Mouse (Mus musculus): ENCODE measurements around the gene Hoxb6. TPM values are rescaled to one million over a fixed set of nuclear protein-coding genes. Genes with fewer than 3 reads are reported as not detected.
A peak's percentile ranks its signal among the peaks of the same experiment; 100 is the strongest.

Hoxb6 gene
- polyA plus RNA-seq, 1 experiment from 2014 or later = 0.30 TPM

- Histone ChIP-seq H3K4me1 (0 out of 2 replicates have a peak, but pooled peaks cover 7% of the 10 kb centered on the region), H3K9me3 (replicated peaks) (no peaks in the 10 kb centered on the region), H3K4me2 (peak overlapping the region; percentile 26), H3K36me3 (no peaks in the 10 kb centered on the region), H3K9ac (no peak overlapping the region), H3K4me3 (no peak overlapping the region), H3K27ac (no peak overlapping the region), H3K27me3 (replicated peaks) (peaks cover 100% of the 10 kb centered on the region)
- no peak for ATAC-seq
- 2% methylated on average over 35 of the region's 35 CpGs for WGBS (ENCODE audit: insufficient replicate concordance)
Observed at GRCm38 (mm10) chr11:96300354-96301063, 8.2 kb downstream of the Hoxb6 start.

- H3K9ac ChIP-seq = no peak overlapping the region
- no peak overlapping the region for H3K4me2 ChIP-seq
- 20% methylated on average over 10 of the region's 10 CpGs for WGBS (ENCODE audit: insufficient replicate concordance)
Observed at GRCm38 (mm10) chr11:96301064-96301431, 8.8 kb downstream of the Hoxb6 start.

GRCm38 (mm10) chr11:96301837-96302236 lies 9.6 kb downstream of the Hoxb6 start:
- H3K4me1 ChIP-seq = 0 out of 2 replicates have a peak, but pooled peaks cover 7% of the 10 kb centered on the region
- no peak for ATAC-seq
- H3K4me2 ChIP-seq = no peak overlapping the region
- 17% methylated on average over 15 of the region's 15 CpGs for WGBS (ENCODE audit: insufficient replicate concordance)
- H3K27ac ChIP-seq = no peak overlapping the region
- peaks cover 100% of the 10 kb centered on the region for H3K27me3 ChIP-seq (replicated peaks)
- no peaks in the 10 kb centered on the region for H3K9me3 ChIP-seq (replicated peaks)
- no peak overlapping the region for H3K9ac ChIP-seq
- H3K4me3 ChIP-seq = no peak overlapping the region
- H3K36me3 ChIP-seq = no peaks in the 10 kb centered on the region

More at GRCm38 (mm10) chr11:96301064-96301431, 8.8 kb downstream of the Hoxb6 start:
- no peaks in the 10 kb centered on the region for H3K9me3 ChIP-seq (replicated peaks)
- no peak for ATAC-seq
- H3K27ac ChIP-seq = no peak overlapping the region
- H3K4me3 ChIP-seq = no peak overlapping the region
- peaks cover 100% of the 10 kb centered on the region for H3K27me3 ChIP-seq (replicated peaks)
- 0 out of 2 replicates have a peak, but pooled peaks cover 7% of the 10 kb centered on the region for H3K4me1 ChIP-seq
- H3K36me3 ChIP-seq = no peaks in the 10 kb centered on the region

GRCm38 (mm10) chr11:96302381-96303150 lies 10.3 kb downstream of the Hoxb6 start:
- Histone ChIP-seq H3K9ac (no peak overlapping the region), H3K27me3 (replicated peaks) (peaks cover 100% of the 10 kb centered on the region), H3K27ac (no peak overlapping the region), H3K4me3 (no peak overlapping the region), H3K36me3 (no peaks in the 10 kb centered on the region), H3K4me2 (no peak overlapping the region), H3K4me1 (0 out of 2 replicates have a peak, but pooled peaks cover 7% of the 10 kb centered on the region), H3K9me3 (replicated peaks) (no peaks in the 10 kb centered on the region)
- 29% methylated on average over 23 of the region's 23 CpGs for WGBS (ENCODE audit: insufficient replicate concordance)
- ATAC-seq = no peak

GRCm38 (mm10) chr11:96303151-96304099 lies 11.1 kb downstream of the Hoxb6 start, which contains the start of gene Hoxb5:
Hoxb5 (plus strand) TSS chr11:96303336.
- 0 out of 2 replicates have a peak, but pooled peaks cover 7% of the 10 kb centered on the region for H3K4me1 ChIP-seq
- no peaks in the 10 kb centered on the region for H3K36me3 ChIP-seq
- peak within 1 kb of the TSS; percentile 58 for H3K4me2 ChIP-seq
- WGBS (ENCODE audit: insufficient replicate concordance) = under 1% methylated on average over 69 of the region's 69 CpGs
- ATAC-seq = no peak
- peak within 1 kb of the TSS; percentile 52; the same call in 1 of the 2 replicates for H3K9ac ChIP-seq
- H3K4me3 ChIP-seq = peak within 1 kb of the TSS; percentile 34
- H3K27ac ChIP-seq = 0 out of 2 replicates have a peak within 1 kb of the TSS, but pooled peaks have one; percentile 25
- peaks cover 100% of the 10 kb centered on the region for H3K27me3 ChIP-seq (replicated peaks)
- no peaks in the 10 kb centered on the region for H3K9me3 ChIP-seq (replicated peaks)

- 0 out of 2 replicates have a peak, but pooled peaks cover 7% of the 10 kb centered on the region for H3K4me1 ChIP-seq
- WGBS (ENCODE audit: insufficient replicate concordance) = 4% methylated on average over 38 of the region's 38 CpGs
- no peak overlapping the region for H3K9ac ChIP-seq
- H3K4me3 ChIP-seq = peak overlapping the region; percentile 27
- H3K36me3 ChIP-seq = no peaks in the 10 kb centered on the region
- peaks cover 100% of the 10 kb centered on the region for H3K27me3 ChIP-seq (replicated peaks)
- H3K27ac ChIP-seq = no peak overlapping the region
- ATAC-seq = no peak
- H3K9me3 ChIP-seq (replicated peaks) = no peaks in the 10 kb centered on the region
- peak overlapping the region; percentile 58 for H3K4me2 ChIP-seq
Observed at GRCm38 (mm10) chr11:96304381-96305195, 12.3 kb downstream of the Hoxb6 start.

GRCm38 (mm10) chr11:96305505-96306182 lies 13.4 kb downstream of the Hoxb6 start:
- 0 out of 2 replicates have a peak, but pooled peaks cover 3% of the 10 kb centered on the region for H3K4me1 ChIP-seq
- peaks cover 100% of the 10 kb centered on the region for H3K27me3 ChIP-seq (replicated peaks)
- no peak overlapping the region for H3K9ac ChIP-seq
- no peak for ATAC-seq
- H3K36me3 ChIP-seq = no peaks in the 10 kb centered on the region
- H3K4me3 ChIP-seq = no peak overlapping the region
- no peak overlapping the region for H3K4me2 ChIP-seq
- 54% methylated on average over 6 of the region's 6 CpGs for WGBS (ENCODE audit: insufficient replicate concordance)
- no peak overlapping the region for H3K27ac ChIP-seq
- no peaks in the 10 kb centered on the region for H3K9me3 ChIP-seq (replicated peaks)

- 36% methylated on average over 7 of the region's 7 CpGs for WGBS (ENCODE audit: insufficient replicate concordance)
- ATAC-seq = no peak
- H3K9me3 ChIP-seq (replicated peaks) = no peaks in the 10 kb centered on the region
- peaks cover 100% of the 10 kb centered on the region for H3K27me3 ChIP-seq (replicated peaks)
- H3K27ac ChIP-seq = no peak overlapping the region
- H3K4me2 ChIP-seq = no peak overlapping the region
- H3K4me1 ChIP-seq = 0 out of 2 replicates have a peak, but pooled peaks cover 9% of the 10 kb centered on the region
- H3K4me3 ChIP-seq = no peak overlapping the region
- no peak overlapping the region for H3K9ac ChIP-seq
- H3K36me3 ChIP-seq = no peaks in the 10 kb centered on the region
Observed at GRCm38 (mm10) chr11:96306183-96306907, 14.1 kb downstream of the Hoxb6 start.

- H3K4me2 ChIP-seq = no peak overlapping the region
- WGBS (ENCODE audit: insufficient replicate concordance) = 31% methylated on average over 13 of the region's 13 CpGs
Observed at GRCm38 (mm10) chr11:96306908-96307269, 14.6 kb downstream of the Hoxb6 start.

GRCm38 (mm10) chr11:96308763-96309162 lies 16.5 kb downstream of the Hoxb6 start:
- Histone ChIP-seq H3K27me3 (replicated peaks) (peaks cover 100% of the 10 kb centered on the region), H3K4me2 (no peak overlapping the region)

More at GRCm38 (mm10) chr11:96306908-96307269, 14.6 kb downstream of the Hoxb6 start:
- ATAC-seq = no peak
- Histone ChIP-seq H3K36me3 (no peaks in the 10 kb centered on the region), H3K4me1 (peaks cover 11% of the 10 kb centered on the region; the same call in 1 of the 2 replicates), H3K4me3 (no peak overlapping the region), H3K9ac (no peak overlapping the region), H3K27ac (no peak overlapping the region), H3K9me3 (replicated peaks) (no peaks in the 10 kb centered on the region), H3K27me3 (replicated peaks) (peaks cover 100% of the 10 kb centered on the region)

More at GRCm38 (mm10) chr11:96308763-96309162, 16.5 kb downstream of the Hoxb6 start:
- H3K4me1 ChIP-seq = peaks cover 12% of the 10 kb centered on the region; the same call in 1 of the 2 replicates
- no peak overlapping the region for H3K27ac ChIP-seq
- H3K4me3 ChIP-seq = no peak overlapping the region
- no peaks in the 10 kb centered on the region for H3K36me3 ChIP-seq
- no peak for ATAC-seq
- no peak overlapping the region for H3K9ac ChIP-seq
- H3K9me3 ChIP-seq (replicated peaks) = no peaks in the 10 kb centered on the region
- WGBS (ENCODE audit: insufficient replicate concordance) = 36% methylated on average over 4 of the region's 4 CpGs
